Mouse (Mus musculus): ENCODE data around the gene Shc2. TPM values are rescaled to one million over a fixed set of nuclear protein-coding genes. Genes with fewer than 3 reads are reported as not detected.
A peak's percentile ranks its signal among the peaks of the same experiment; 100 is the strongest.

Gene Shc2
- total RNA-seq, 2 experiments from 2014 or later: 5.6 to 8.4 TPM

DNA sequence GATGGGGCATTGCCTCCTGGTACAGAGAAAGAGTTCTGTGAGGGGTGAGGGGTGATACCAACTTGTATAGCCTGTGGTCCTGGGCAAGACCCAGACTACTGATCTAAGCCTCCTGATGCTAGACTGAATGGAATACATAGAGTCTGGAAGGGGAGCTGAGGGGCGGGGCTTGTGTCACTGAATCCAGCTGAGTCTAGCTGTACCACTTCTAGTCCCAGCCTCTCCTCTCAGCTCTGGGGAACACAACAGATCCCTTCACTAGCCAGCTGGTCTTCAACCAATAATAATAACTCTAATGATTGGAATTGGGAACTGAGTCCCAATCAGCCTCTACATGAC, 23.4 kb downstream of the Shc2 start:
- no peak for DNase-seq

DNA sequence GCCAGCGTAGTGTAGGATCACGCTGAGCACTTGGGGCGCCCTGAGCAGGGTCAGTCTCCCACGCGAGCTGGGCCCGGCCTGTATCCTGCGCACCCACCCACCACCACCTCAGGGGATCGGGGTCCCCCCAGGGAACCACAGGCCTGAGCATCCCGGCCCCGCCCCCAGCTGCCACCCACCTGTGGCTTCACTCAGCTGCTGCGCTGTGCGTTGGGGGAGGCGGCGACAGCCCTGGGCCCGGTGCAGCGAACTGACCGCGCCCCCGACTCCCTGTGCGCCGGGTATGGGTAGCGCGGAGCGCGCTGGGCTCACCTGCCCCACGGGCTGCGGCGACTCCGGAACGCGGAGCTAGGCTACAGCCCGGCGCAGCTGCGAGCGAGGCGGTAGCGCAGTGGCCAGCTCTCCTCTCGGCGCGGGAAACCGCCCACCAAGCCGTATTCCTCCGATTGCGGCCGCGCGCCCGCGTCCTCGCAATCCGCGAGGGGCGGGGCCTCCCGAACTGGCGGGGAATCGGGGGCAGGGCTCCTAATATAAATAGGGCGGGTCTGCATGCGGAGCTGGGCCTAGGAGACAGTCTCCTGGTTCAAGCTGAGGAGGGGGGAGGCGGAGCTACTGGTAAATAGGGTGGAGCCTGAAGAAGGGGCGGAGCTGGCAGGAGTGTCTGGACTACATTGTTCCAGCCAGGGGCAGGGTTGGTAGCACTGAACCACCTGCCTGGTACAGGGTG, 24.0 kb downstream of the Shc2 start, which contains the start of gene C2cd4c:
Gene C2cd4c (minus strand): TSS at position 448 of the 727 bp plus-strand sequence.
- peak; percentile 66 for DNase-seq

DNA sequence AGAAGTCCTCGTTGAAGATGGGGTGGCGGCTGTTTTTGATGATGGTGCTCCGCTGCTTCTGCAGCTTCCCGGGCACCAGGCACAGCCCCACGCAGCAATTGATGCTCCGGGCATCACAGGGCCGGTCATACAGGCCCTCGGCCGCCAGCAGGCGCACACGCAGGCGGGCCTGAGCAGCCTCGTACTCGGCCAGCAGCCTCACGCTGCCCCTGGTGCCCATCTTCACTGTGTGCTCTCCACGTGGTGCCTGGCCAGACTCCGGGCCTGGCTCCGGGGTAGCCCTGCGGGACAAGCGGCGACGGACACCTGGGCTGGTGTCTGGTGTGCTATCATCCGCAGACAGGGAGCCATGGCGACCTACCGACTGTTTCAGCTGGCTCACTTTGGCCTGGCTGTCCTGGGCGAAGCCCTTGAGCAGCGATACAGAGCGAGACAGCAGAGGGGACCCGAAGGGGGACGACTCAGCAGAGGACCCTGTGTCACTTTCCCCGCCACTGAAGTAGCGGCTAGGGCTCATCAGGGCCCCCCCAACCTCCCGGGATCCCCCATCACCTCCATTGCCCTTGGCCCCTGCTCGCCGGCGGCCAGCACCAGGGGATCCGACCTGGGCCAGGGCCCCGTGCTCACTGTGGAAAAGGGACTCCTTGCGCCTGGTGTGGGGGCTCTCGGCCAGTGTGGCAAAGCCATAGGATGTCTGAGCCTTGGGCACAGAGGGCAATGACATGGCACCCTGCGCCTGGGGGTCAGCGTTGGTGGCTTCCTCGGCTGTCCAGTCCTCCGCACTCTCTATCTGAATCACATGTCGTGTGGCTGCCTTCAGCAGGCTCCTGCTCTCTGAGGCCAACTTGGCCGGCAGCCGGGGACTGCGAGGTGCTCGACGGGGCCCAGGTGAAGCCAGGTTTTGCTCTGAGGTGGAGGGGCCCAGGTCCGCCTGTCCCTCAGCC, 25.3 kb downstream of the Shc2 start:
- no peak for DNase-seq

DNA sequence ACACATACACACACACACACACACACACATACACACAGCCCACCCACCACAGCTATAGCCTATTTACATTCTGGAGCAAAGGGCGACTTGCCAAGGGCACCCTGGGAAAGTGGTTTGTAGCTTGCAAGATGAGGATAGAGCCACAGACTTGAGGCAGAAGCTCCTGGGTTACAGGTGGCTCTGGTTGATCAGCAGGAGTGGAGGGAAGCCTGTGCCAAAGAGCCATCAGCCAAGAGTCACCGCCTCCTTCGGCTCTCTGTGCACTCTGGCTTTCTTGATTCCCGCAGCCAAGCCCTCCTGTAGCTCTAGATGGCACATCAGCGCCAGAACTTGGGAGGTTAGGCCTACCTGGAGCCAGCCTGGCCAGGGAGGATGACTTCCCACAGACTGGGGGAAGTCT, 26.4 kb downstream of the Shc2 start:
- no peak for DNase-seq

DNA sequence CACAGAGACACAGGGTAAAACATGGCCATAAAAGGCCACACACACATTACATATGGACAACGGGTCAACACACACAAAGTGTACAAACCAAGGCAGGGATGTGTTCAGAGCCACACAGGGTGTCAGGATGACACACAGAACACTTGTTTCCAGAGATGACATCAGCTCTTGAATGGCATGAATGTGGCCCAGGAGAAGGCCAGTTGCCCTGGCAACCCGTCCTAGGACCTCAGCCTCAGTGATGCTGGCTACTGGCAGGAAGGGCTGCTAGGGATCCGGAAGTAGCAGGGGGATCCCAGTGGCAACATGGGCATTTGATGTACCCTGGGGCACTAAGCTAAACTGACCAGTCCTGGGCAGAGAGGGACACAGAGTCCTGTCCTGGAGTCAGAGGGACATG, 28.4 kb downstream of the Shc2 start:
- no peak for DNase-seq

- DNase-seq: no peak
Measured at GRCm38 (mm10) chr10:79607892-79608291, 29.8 kb downstream of the Shc2 start.

GRCm38 (mm10) chr10:79606537-79606936, 31.2 kb downstream of the Shc2 start:
- no peak for DNase-seq

GRCm38 (mm10) chr10:79597936-79598230, 39.8 kb downstream of the Shc2 start:
- DNase-seq: no peak

GRCm38 (mm10) chr10:79597051-79597935, 40.4 kb downstream of the Shc2 start:
- DNase-seq: no peak

DNA sequence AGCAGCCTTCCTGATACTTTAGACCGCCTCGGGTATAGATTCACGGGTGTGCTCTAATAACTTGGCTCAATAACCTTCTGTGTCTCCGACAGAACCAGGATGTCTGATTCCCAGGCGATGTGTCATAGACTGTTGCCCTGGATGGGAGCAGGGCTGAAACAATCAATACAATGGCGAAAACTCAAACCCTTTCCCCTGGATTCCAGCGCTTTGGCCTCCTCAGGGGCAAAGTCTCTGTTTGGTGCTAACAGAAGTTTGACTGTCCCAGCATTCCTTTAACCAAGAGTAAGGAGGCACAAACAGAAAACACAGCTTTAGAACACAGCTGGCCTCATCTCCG, 42.2 kb downstream of the Shc2 start:
- DNase-seq: no peak

GRCm38 (mm10) chr10:79594872-79595589, 42.7 kb downstream of the Shc2 start:
- DNase-seq: peak; percentile 67

- DNase-seq: no peak
Measured at GRCm38 (mm10) chr10:79594111-79594510, 43.6 kb downstream of the Shc2 start.

DNA sequence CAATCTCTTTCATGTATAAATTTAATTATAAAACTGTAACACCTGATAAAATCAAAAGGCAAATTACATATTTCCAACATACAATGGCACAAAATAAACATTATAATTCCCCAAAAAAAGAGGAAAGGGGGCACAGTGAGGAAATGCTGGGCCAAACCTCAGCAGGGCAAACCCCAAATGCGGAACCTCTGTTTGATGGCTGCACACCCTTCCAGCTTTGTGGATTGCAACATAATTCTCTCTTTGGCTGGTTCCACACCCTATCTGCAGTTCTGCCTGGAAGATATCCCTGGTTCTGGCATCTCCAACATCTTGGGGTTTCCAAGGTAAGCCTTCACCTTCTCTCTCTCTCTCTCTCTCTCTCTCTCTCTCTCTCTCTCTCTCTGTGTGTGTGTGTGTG, 47.0 kb downstream of the Shc2 start:
- no peak for DNase-seq

GRCm38 (mm10) chr10:79587752-79588126, 50.0 kb downstream of the Shc2 start:
- no peak for DNase-seq

- no peak for DNase-seq
Measured at GRCm38 (mm10) chr10:79587061-79587751, 50.5 kb downstream of the Shc2 start, which contains the start of gene Theg. Theg (minus strand) TSS chr10:79587331.

DNA sequence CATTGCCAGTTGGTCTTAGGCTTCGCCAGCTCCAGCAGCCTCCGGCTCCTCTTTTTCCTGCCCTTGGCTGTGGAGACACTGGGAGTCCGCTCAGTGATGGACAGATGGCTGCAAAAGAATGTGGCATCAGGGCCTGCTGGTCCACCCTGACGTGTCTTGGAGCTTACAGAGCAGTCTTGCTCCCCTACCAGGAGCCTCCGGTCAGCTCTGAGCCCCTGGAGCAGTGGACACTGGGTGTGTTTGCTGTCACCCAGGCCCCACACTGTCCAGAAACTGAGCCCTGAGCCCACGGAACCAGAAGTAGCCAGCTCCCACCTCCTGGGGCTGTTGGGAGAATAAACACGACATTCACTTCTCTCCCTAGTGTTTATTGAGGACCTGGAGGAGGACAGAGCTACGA, 51.5 kb downstream of the Shc2 start:
- DNase-seq: no peak

DNA sequence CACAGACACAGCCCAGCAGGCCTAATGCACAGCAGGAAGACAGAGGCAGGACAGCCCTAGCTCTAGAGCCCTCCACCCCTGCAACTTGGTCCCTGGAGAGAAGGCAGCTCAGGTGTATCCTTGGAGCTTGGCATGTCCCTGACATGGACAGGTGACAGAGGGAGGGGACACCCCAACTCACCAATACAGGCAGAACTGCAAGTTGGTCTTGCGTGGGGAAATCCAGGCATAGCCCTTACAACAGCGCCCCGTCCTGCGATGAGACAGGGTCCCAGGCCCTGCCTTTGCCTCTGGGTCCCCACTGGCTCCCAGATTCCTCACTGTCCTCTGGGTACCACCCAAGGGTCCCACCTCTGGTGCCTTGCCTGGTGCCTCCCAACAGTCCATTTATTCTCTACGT, 52.0 kb downstream of the Shc2 start:
- no peak for DNase-seq

GRCm38 (mm10) chr10:79585136-79585535, 52.6 kb downstream of the Shc2 start:
- no peak for DNase-seq

DNA sequence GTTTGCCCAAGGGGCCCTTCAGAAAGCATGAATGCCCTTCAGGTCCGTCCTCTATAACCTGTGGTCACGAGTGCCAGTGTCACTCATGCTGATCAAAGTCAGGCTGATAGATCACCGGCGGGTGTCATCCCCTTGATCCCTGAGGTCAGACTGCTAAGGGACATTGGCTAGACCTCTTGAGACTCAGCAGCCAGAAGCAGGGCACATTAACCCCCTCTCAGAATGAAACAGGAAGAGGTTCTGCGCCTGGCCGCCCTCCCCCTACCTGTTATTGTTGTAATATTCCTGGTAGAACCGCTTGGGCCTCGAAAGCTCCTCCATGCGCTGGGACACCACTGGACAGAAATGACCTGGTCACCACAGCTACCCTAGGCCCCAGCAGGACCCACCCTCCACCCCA, 53.3 kb downstream of the Shc2 start:
- DNase-seq: no peak

GRCm38 (mm10) chr10:79584021-79584420, 53.7 kb downstream of the Shc2 start:
- no peak for DNase-seq

GRCm38 (mm10) chr10:79581501-79581900, 56.2 kb downstream of the Shc2 start:
- DNase-seq: no peak

Data from adrenal gland, postnatal 10 days (tissue).